Mouse (Mus musculus): ENCODE data around the gene Src. TPM values are rescaled to one million over a fixed set of nuclear protein-coding genes. Genes with fewer than 3 reads are reported as not detected.
"Not testable (repeated sequence)": the region's sequence is repeated elsewhere in the genome, so short reads cannot be mapped to it uniquely, and the experiment has no call there.

Gene Src
- total and polyA plus RNA-seq, 2 experiments, result 1.3 to 5.6 TPM

DNA sequence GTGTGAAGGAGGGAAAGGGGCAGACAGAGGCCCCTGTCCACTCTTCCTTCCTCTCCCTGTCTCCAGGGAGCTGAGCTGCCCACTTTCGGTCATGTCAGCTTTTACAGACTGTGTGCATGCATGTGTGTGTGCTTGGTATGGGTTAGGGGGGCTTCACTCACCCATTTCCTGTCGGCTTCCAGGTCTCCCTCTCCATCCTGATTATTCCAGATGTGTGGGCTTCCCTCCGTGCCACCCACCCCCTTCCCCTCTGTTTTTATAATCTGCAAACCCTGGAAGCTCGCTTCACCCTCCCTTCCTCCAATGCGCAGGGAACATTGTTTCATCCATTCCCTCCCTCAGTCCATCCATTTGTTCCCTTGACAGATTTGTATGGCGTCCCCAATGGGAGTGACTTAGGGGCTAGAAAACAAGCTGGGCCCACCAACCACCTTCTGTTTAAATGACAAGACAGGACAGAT, 56.1 kb downstream of the Src start:
- H3K4me3 ChIP-seq (ENCODE audit: insufficient read depth, low read depth, low read length), result no peak overlapping the region
- 75% methylated on average over 6 of the region's 6 CpGs for WGBS
- H3K27ac ChIP-seq (replicated peaks; ENCODE audit: insufficient read depth, low read depth, low read length), result no peak overlapping the region
- H3K79me2 ChIP-seq (ENCODE audit: control insufficient read depth, insufficient read depth, low read length), result no peaks in the 10 kb centered on the region
- H3K27me3 ChIP-seq (ENCODE audit: control insufficient read depth, insufficient read depth, low read length), result no peaks in the 10 kb centered on the region
- H3K9ac ChIP-seq (ENCODE audit: low read depth, low read length), result no peak overlapping the region
- H3K4me1 ChIP-seq (ENCODE audit: control insufficient read depth, insufficient read depth, low read length), result no peaks in the 10 kb centered on the region
- no peak for DNase-seq (ENCODE audit: extremely low read depth, low read depth, low spot score)
- no peaks in the 10 kb centered on the region for H3K36me3 ChIP-seq (ENCODE audit: control insufficient read depth, insufficient read depth, low read length)
- TF ChIP-seq POLR2A (IDR thresholded peaks at IDR 0.05; ENCODE audit: extremely low read depth, insufficient read depth, low read length) (no peak), CTCF (IDR thresholded peaks at IDR 0.05; ENCODE audit: low read depth, low read length) (no peak)

DNA sequence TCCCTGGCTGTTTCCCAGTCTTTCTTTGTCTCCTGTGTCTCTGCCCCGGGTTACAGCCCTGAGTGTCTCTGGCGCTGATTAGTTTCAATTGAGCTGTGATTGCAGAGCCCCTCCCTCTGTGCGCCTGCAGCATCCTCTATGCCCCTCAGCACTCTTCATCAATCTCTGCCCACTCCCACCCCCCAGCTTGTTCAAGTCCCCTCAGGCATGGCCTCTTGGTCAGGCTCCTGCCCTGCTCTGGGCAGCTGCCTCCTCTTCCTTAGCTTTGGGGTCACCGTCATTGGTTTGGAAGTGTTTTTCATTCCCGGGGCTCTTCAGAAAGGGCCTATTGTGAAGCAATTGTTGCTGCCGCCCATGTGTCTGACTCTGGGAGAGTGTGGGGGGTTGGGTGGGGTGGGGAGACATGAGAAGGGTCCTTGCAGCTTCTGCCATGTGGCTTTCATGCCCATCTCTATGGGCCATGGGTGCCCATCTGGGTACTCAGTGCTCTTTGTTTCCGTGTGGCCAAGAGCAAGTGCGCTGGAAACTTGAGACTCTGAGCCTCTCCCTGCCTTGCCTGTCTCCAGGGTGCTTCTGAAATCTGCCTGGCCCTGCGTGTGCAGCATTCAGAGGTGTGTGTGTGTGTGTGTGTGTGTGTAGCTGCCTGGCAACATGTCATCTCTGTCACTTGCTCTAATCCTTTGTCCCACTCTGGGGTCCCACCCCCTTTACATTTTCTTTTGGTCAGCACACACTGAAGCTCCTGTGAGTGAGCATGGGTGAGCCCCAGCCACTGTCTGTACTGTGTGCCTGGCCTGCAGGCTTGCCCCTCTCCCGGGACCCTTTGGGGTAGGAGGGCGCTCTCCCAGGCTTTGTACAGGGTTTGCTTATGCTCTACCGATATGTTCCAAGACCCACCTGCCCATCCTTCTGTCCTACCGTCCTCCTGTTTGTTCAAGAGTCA, 57.5 kb downstream of the Src start:
- H3K4me1 ChIP-seq (ENCODE audit: control insufficient read depth, insufficient read depth, low read length), result peaks cover 3% of the 10 kb centered on the region; the same call in 1 of the 2 replicates
- no peak for DNase-seq (ENCODE audit: extremely low read depth, low read depth, low spot score)
- no peak overlapping the region for H3K27ac ChIP-seq (replicated peaks; ENCODE audit: insufficient read depth, low read depth, low read length)
- no peak overlapping the region for H3K9ac ChIP-seq (ENCODE audit: low read depth, low read length)
- no peaks in the 10 kb centered on the region for H3K36me3 ChIP-seq (ENCODE audit: control insufficient read depth, insufficient read depth, low read length)
- H3K4me3 ChIP-seq (ENCODE audit: insufficient read depth, low read depth, low read length), result no peak overlapping the region
- H3K27me3 ChIP-seq (ENCODE audit: control insufficient read depth, insufficient read depth, low read length), result no peaks in the 10 kb centered on the region
- H3K79me2 ChIP-seq (ENCODE audit: control insufficient read depth, insufficient read depth, low read length), result no peaks in the 10 kb centered on the region
- WGBS, result 63% methylated on average over 13 of the region's 13 CpGs
- TF ChIP-seq POLR2A (IDR thresholded peaks at IDR 0.05; ENCODE audit: extremely low read depth, insufficient read depth, low read length) (no peak), CTCF (IDR thresholded peaks at IDR 0.05; ENCODE audit: low read depth, low read length) (no peak)

DNA sequence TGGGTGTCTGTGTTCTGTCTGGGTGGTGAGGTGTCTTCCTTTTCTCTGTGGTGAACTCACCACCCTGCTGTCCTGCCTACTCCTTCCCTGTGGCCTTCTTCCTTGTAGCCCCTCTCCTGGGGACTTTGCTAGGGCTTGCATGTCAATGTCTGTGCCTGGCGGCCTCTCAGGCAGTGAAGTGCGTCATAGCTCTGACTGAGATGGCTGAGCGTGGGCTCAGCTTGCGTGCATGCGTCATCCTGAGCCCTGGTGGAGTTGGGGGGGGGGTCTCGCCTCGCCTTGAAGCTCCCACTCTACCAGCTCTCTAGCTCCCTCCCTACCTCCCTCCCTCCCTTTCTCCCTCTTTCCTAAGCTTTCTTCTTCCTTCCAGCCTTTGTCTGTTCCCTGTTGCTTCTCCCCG, 60.4 kb downstream of the Src start:
- H3K4me1 ChIP-seq (ENCODE audit: control insufficient read depth, insufficient read depth, low read length), result peaks cover 3% of the 10 kb centered on the region; the same call in 1 of the 2 replicates
- H3K27me3 ChIP-seq (ENCODE audit: control insufficient read depth, insufficient read depth, low read length), result no peaks in the 10 kb centered on the region
- no peaks in the 10 kb centered on the region for H3K79me2 ChIP-seq (ENCODE audit: control insufficient read depth, insufficient read depth, low read length)
- no peak overlapping the region for H3K27ac ChIP-seq (replicated peaks; ENCODE audit: insufficient read depth, low read depth, low read length)
- H3K36me3 ChIP-seq (ENCODE audit: control insufficient read depth, insufficient read depth, low read length), result no peaks in the 10 kb centered on the region
- H3K9ac ChIP-seq (ENCODE audit: low read depth, low read length), result no peak overlapping the region
- 94% methylated on average over 8 of the region's 8 CpGs for WGBS
- no peak for DNase-seq (ENCODE audit: extremely low read depth, low read depth, low spot score)
- TF ChIP-seq POLR2A (IDR thresholded peaks at IDR 0.05; ENCODE audit: extremely low read depth, insufficient read depth, low read length) (no peak), CTCF (IDR thresholded peaks at IDR 0.05; ENCODE audit: low read depth, low read length) (no peak)
- H3K4me3 ChIP-seq (ENCODE audit: insufficient read depth, low read depth, low read length), result no peak overlapping the region

DNA sequence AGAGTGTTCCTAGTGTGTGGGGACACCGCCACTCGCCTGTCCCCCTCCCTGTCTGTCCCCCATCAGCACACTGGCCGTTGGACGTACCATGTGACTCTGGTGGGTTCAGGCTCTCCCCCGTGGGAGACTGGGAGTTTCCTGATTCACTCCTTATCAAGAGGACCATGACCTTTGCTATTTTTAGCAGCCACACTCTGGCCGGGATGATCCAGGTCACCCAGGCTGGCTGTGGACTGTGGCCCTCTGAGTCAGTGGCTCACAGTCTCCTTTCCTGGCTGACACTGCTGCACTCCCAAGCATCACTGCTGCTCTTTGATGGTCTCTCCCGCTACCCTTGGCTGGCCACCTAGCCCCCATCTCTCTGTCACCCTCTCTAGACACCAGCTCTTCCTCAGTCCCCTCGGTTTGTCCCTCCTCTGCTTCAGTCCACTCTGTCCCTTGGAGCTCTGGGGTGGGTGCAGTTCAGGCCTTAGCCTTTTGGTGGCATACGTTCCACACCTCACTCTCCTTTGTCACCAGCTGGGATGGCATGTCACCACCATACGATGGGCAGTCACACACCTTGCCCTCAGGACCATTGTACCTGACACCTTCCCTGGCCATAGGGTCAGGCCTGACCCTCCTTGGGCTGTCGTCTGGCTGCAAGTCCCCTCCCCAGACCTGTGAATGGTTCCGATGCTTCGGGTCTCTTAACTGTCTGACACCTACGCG, 61.8 kb downstream of the Src start:
- WGBS, result 38% methylated on average over 15 of the region's 15 CpGs
- no peaks in the 10 kb centered on the region for H3K79me2 ChIP-seq (ENCODE audit: control insufficient read depth, insufficient read depth, low read length)
- no peak overlapping the region for H3K4me3 ChIP-seq (ENCODE audit: insufficient read depth, low read depth, low read length)
- no peak for TF ChIP-seq POLR2A (IDR thresholded peaks at IDR 0.05; ENCODE audit: extremely low read depth, insufficient read depth, low read length)
- peak; percentile 92 for TF ChIP-seq CTCF (IDR thresholded peaks at IDR 0.05; ENCODE audit: low read depth, low read length)
- H3K4me1 ChIP-seq (ENCODE audit: control insufficient read depth, insufficient read depth, low read length), result peaks cover 3% of the 10 kb centered on the region; the same call in 1 of the 2 replicates
- no peaks in the 10 kb centered on the region for H3K36me3 ChIP-seq (ENCODE audit: control insufficient read depth, insufficient read depth, low read length)
- no peaks in the 10 kb centered on the region for H3K27me3 ChIP-seq (ENCODE audit: control insufficient read depth, insufficient read depth, low read length)
- H3K27ac ChIP-seq (replicated peaks; ENCODE audit: insufficient read depth, low read depth, low read length), result no peak overlapping the region
- H3K9ac ChIP-seq (ENCODE audit: low read depth, low read length), result no peak overlapping the region
- DNase-seq (ENCODE audit: extremely low read depth, low read depth, low spot score), result peak; percentile 68

DNA sequence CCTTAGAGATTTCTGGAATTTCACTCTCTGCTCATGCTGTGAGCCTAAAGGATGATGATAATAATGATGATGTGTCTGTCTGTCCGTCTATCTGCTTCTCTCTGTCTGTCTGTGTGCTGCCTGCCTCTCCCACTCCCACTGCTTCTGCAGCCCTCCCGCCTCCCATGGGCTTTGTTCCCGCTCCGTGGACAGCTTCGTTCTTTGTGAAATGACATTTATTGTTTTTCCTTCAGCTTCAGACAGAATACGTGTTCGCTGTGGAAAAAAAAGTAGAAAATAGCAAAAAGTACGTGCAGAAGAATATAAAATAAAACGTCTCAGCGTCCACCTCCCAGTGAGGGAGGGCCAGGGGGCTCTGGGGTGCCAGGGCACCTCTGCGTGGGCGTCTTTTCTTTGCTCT, 64.5 kb downstream of the Src start:
- H3K4me3 ChIP-seq (ENCODE audit: insufficient read depth, low read depth, low read length), result no peak overlapping the region
- H3K27me3 ChIP-seq (ENCODE audit: control insufficient read depth, insufficient read depth, low read length), result no peaks in the 10 kb centered on the region
- H3K4me1 ChIP-seq (ENCODE audit: control insufficient read depth, insufficient read depth, low read length), result peaks cover 3% of the 10 kb centered on the region; the same call in 1 of the 2 replicates
- no peak for DNase-seq (ENCODE audit: extremely low read depth, low read depth, low spot score)
- H3K79me2 ChIP-seq (ENCODE audit: control insufficient read depth, insufficient read depth, low read length), result no peaks in the 10 kb centered on the region
- TF ChIP-seq CTCF (IDR thresholded peaks at IDR 0.05; ENCODE audit: low read depth, low read length) (no peak), POLR2A (IDR thresholded peaks at IDR 0.05; ENCODE audit: extremely low read depth, insufficient read depth, low read length) (no peak)
- no peak overlapping the region for H3K9ac ChIP-seq (ENCODE audit: low read depth, low read length)
- no peak overlapping the region for H3K27ac ChIP-seq (replicated peaks; ENCODE audit: insufficient read depth, low read depth, low read length)
- H3K36me3 ChIP-seq (ENCODE audit: control insufficient read depth, insufficient read depth, low read length), result no peaks in the 10 kb centered on the region
- WGBS, result 82% methylated on average over 12 of the region's 12 CpGs

DNA sequence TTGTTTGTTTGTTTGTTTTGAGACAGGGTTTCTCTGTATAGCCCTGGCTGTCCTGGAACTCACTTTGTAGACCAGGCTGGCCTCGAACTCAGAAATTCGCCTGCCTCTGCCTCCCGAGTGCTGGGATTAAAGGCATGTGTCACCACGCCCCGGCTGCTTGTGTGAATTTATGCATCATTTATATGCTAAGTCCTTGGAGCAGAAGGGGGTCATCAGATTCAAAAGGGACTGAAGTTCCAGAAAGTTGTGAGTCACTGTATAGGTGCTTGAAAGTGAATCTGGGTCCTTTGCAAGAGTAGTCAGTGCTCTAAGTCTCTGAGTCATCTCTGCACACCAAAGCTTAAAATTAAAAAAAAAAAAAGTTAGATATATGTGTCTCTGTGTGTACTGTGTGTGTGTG, 68.3 kb downstream of the Src start:
- 92% methylated on average over 5 of the region's 5 CpGs for WGBS
- H3K79me2 ChIP-seq (ENCODE audit: control insufficient read depth, insufficient read depth, low read length), result not testable (repeated sequence)

More for the DNA sequence above, 68.3 kb downstream of the Src start:
- H3K27me3 ChIP-seq (ENCODE audit: control insufficient read depth, insufficient read depth, low read length); H3K4me3 ChIP-seq (ENCODE audit: insufficient read depth, low read depth, low read length); H3K4me1 ChIP-seq (ENCODE audit: control insufficient read depth, insufficient read depth, low read length); DNase-seq (ENCODE audit: extremely low read depth, low read depth, low spot score); H3K27ac ChIP-seq (replicated peaks; ENCODE audit: insufficient read depth, low read depth, low read length); H3K36me3 ChIP-seq (ENCODE audit: control insufficient read depth, insufficient read depth, low read length); H3K9ac ChIP-seq (ENCODE audit: low read depth, low read length): not testable (repeated sequence)
